Comparison of ENCODE assay signal across 8 mouse cellular contexts in the genomic region with DNA sequence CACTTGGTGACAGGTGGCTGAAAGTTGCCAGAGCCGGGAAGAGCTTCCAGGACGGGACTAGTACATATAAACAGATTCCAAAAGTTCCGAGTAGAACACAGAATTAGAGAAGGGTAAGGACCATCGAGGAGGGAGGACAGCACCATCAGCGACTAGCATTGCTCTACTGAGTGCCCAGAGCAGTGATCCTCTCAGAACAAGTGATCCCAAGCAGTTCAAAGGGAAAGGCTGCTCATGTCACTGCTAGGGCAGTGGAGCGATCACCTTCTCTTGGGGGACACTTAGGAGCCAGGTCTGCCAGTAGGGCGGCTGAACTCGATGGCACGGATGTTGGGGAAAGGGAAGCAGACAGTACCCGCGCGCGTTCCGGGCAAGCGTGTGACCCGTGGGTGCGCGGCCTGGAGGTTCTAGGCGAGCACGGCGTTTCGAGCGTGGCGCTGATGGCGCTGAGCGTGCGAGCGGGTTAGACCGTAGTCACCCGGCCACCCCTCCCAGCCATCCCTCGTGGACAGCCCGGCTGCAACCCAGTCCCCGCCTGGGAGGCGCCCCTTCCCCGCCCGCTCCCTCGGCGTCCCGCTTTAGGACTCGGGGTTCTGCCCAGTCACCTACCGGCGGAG. TPM values are rescaled to one million over a fixed set of nuclear protein-coding genes. Genes with fewer than 3 reads are reported as not detected.
DNase-seq lines count a peak whose midpoint lies in the region; ATAC-seq and TF ChIP-seq lines count a peak whose summit lies in the region.

No protein-coding gene starts in this region.

- in situ Hi-C loops in ES-E14 (cut with MboI; ENCODE audit: low sequenced_read_pairs in 2 of 2, unreplicated experiment in 2 of 2) = no loop called here

- no peaks in the 10 kb centered on the region for H3K9me3 ChIP-seq in heart, embryonic 11.5 days (replicated peaks; ENCODE audit: control insufficient read depth, low read length)
- no peaks in the 10 kb centered on the region for H3K9me3 ChIP-seq in ES-E14 (ENCODE audit: control insufficient read depth, insufficient read depth, low read depth, low read length)
- no peaks in the 10 kb centered on the region for H3K9me3 ChIP-seq in heart, postnatal 0 days (replicated peaks; ENCODE audit: control insufficient read depth, low read length)

- H3K27ac ChIP-seq in heart, embryonic 11.5 days (ENCODE audit: low read depth, low read length) = peak overlapping the region; percentile 70
- H3K27ac ChIP-seq in ES-E14 (ENCODE audit: insufficient read depth, low read depth, low read length, poor library complexity, severe bottlenecking) = no peak overlapping the region
- H3K27ac ChIP-seq in heart, postnatal 0 days (ENCODE audit: low read depth) = peak overlapping the region; percentile 81

- H3K9ac ChIP-seq in heart, embryonic 11.5 days (ENCODE audit: low read depth, low read length) = peak overlapping the region; percentile 77
- peak overlapping the region; percentile 67 for H3K9ac ChIP-seq in ES-E14 (ENCODE audit: insufficient read depth, low read depth, low read length, poor library complexity, severe bottlenecking)
- peak overlapping the region; percentile 68 for H3K9ac ChIP-seq in heart, postnatal 0 days (replicated peaks; ENCODE audit: low read depth, low read length)

- DNase-seq in heart, postnatal 25 days (ENCODE audit: low spot score) = no peak
- DNase-seq in ES-E14 (ENCODE audit: low read depth, low spot score) = no peak
- peak; percentile 29 for DNase-seq in heart, postnatal 0 days (ENCODE audit: low spot score)
- no peak for DNase-seq in layer of hippocampus, postnatal 25 days (ENCODE audit: extremely low spot score in 1 of 2, low spot score in 1 of 2)
- no peak for DNase-seq in right cerebral cortex, postnatal 36 days (ENCODE audit: low spot score in 2 of 2)
- no peak for DNase-seq in gastrocnemius, postnatal 4 days (ENCODE audit: low spot score in 2 of 2)

- intact Hi-C loops in heart, postnatal 25 days (cut with DNase I) = loop anchor here (5.0 kb wide), 3 partner anchors 35 to 240 kb away; partner anchors contain the start of genes Dcakd and Nmt1

- H3K4me1 ChIP-seq in heart, embryonic 11.5 days (ENCODE audit: control insufficient read depth, insufficient read depth, low read length) = peaks cover 19% of the 10 kb centered on the region
- H3K4me1 ChIP-seq in ES-E14 (ENCODE audit: control insufficient read depth in 2 of 2, insufficient read depth in 2 of 2, low read length in 2 of 2, poor library complexity in 1 of 2) = no peaks in the 10 kb centered on the region; a peak in 2 of 4 replicates
- peaks cover 32% of the 10 kb centered on the region for H3K4me1 ChIP-seq in heart, postnatal 0 days (ENCODE audit: control insufficient read depth, insufficient read depth)

- no peaks in the 10 kb centered on the region for H3K27me3 ChIP-seq in heart, embryonic 11.5 days (ENCODE audit: control insufficient read depth, insufficient read depth, low read length)
- H3K27me3 ChIP-seq in heart, postnatal 0 days (ENCODE audit: control insufficient read depth, insufficient read depth, low read length) = no peaks in the 10 kb centered on the region

- H3K36me3 ChIP-seq in heart, embryonic 11.5 days (ENCODE audit: control insufficient read depth, insufficient read depth, low read length) = no peaks in the 10 kb centered on the region
- no peaks in the 10 kb centered on the region for H3K36me3 ChIP-seq in ES-E14 (ENCODE audit: control insufficient read depth, insufficient read depth, low read length, poor library complexity, severe bottlenecking)
- H3K36me3 ChIP-seq in heart, postnatal 0 days (replicated peaks; ENCODE audit: control insufficient read depth, insufficient read depth, low read length) = no peaks in the 10 kb centered on the region

- H3K4me2 ChIP-seq in heart, embryonic 11.5 days = peak overlapping the region; percentile 87
- H3K4me2 ChIP-seq in heart, postnatal 0 days (ENCODE audit: low read depth, low read length) = peak overlapping the region; percentile 88

- under 1% methylated on average over 42 of the region's 42 CpGs for whole genome bisulfite sequencing in heart, embryonic 11.5 days (ENCODE audit: insufficient replicate concordance)
- WGBS in heart, postnatal 0 days = under 1% methylated on average over 30 of the region's 42 CpGs

- TF ChIP-seq EP300 in heart, postnatal 0 days (IDR thresholded peaks at IDR 0.05; ENCODE audit: low read depth) = no peak

- ATAC-seq in heart, embryonic 11.5 days (replicated peaks; ENCODE audit: insufficient number of reproducible peaks, low FRiP score, low TSS enrichment) = 0 out of 2 replicates have a peak, but pooled peaks have one; percentile 0
- peak; percentile 53 for ATAC-seq in heart, postnatal 0 days (ENCODE audit: insufficient read depth, low read depth)
- peak; percentile 2 for ATAC-seq in megakaryocyte progenitor cell, adult 5-6 weeks (replicated peaks; ENCODE audit: poor library complexity)

- no peak for TF ChIP-seq CTCF in heart, postnatal 0 days (IDR thresholded peaks at IDR 0.05; ENCODE audit: low read depth)

- H3K4me3 ChIP-seq in heart, embryonic 11.5 days (ENCODE audit: low read depth, low read length) = peak overlapping the region; percentile 65
- peak overlapping the region; percentile 77 to 80 for H3K4me3 ChIP-seq in ES-E14 (ENCODE audit: insufficient read depth in 1 of 2, low read depth in 1 of 2, low read length in 2 of 2, poor library complexity in 1 of 2, severe bottlenecking in 1 of 2)
- H3K4me3 ChIP-seq in heart, postnatal 0 days (ENCODE audit: low read depth, low read length) = peak overlapping the region; percentile 62

TF ChIP-seq in ES-E14, 5 proteins besides CTCF, POLR2A, EP300 and RAD21:
- no peak for TF ChIP-seq HCFC1 (IDR thresholded peaks at IDR 0.05; ENCODE audit: borderline replicate concordance, insufficient read depth, low read length)
- TF ChIP-seq CHD2 (IDR thresholded peaks at IDR 0.05; ENCODE audit: low read depth, low read length) = no peak
- TF ChIP-seq MAFK (IDR thresholded peaks at IDR 0.05; ENCODE audit: insufficient read depth, low read depth, low read length) = no peak
- TF ChIP-seq ZNF384 (IDR thresholded peaks at IDR 0.05; ENCODE audit: low read depth, low read length) = no peak
- no peak for TF ChIP-seq ZC3H11A (IDR thresholded peaks at IDR 0.05; ENCODE audit: borderline replicate concordance, low read depth, low read length)

RNA-seq across cellular contexts. Expression of gene Map3k14, which starts 0.4 kb away (rescaled TPM):
- 1.4 and 1.7 TPM in 2 replicates for polyA plus RNA-seq in heart, embryonic 11.5 days (2014; fragmentation: Nextera tagmentation; extraction: Ambion mirVana)
- total RNA-seq in heart, postnatal 25 days (2021) = 1 to 10 TPM; 2.7 to 2.9 TPM
- total RNA-seq in ES-E14 (2012; rRNA removed) = 4.5 and 5.3 TPM in 2 replicates
- 4.4 and 9.4 TPM in 2 replicates for total RNA-seq in heart, postnatal 0 days (2014; rRNA removed; ENCODE audit: low replicate concordance)
- 1.3 and 1.4 TPM in 2 replicates for polyA plus RNA-seq in heart, postnatal 0 days (2015; fragmentation: Nextera tagmentation; extraction: Ambion mirVana)
- total RNA-seq in megakaryocyte progenitor cell, adult 5-6 weeks (2015) = 4.5 and 4.8 TPM in 2 replicates
- total RNA-seq in megakaryocyte progenitor cell, adult 5-6 weeks (2017) = 3.9 and 4.5 TPM in 2 replicates
- total RNA-seq in layer of hippocampus, postnatal 25 days (2021) = 1 to 10 TPM; 3.0 to 3.7 TPM
- total RNA-seq in gastrocnemius, postnatal 4 days (2021) = 1 to 10 TPM; 7.7 to 7.8 TPM

RNA-seq across cellular contexts. Expression of gene Spata32, which starts 48.6 kb away (rescaled TPM):
- polyA plus RNA-seq in heart, embryonic 11.5 days (2014; fragmentation: Nextera tagmentation; extraction: Ambion mirVana) = not detected in 2 replicates
- not detected for total RNA-seq in heart, postnatal 25 days (2021)
- total RNA-seq in ES-E14 (2012; rRNA removed) = not detected in 2 replicates
- total RNA-seq in heart, postnatal 0 days (2014; rRNA removed; ENCODE audit: low replicate concordance) = not detected in 2 replicates
- polyA plus RNA-seq in heart, postnatal 0 days (2015; fragmentation: Nextera tagmentation; extraction: Ambion mirVana) = not detected in 2 replicates
- not detected in 2 replicates for total RNA-seq in megakaryocyte progenitor cell, adult 5-6 weeks (2015)
- not detected in 2 replicates for total RNA-seq in megakaryocyte progenitor cell, adult 5-6 weeks (2017)
- total RNA-seq in layer of hippocampus, postnatal 25 days (2021) = 1 to 10 TPM in 1 of 2 experiments, under 1 TPM in 1; 0.81 to 1.7 TPM
- not detected for total RNA-seq in gastrocnemius, postnatal 4 days (2021)

RNA-seq across cellular contexts. Expression of gene 1700023F06Rik, which starts 58.5 kb away (rescaled TPM):
- polyA plus RNA-seq in heart, embryonic 11.5 days (2014; fragmentation: Nextera tagmentation; extraction: Ambion mirVana) = not detected in 2 replicates
- total RNA-seq in heart, postnatal 25 days (2021) = not detected
- total RNA-seq in ES-E14 (2012; rRNA removed) = 0.26 TPM in 1 of 2 replicates, not detected in the other
- total RNA-seq in heart, postnatal 0 days (2014; rRNA removed; ENCODE audit: low replicate concordance) = not detected in 2 replicates
- 0.10 TPM in 1 of 2 replicates, not detected in the other for polyA plus RNA-seq in heart, postnatal 0 days (2015; fragmentation: Nextera tagmentation; extraction: Ambion mirVana)
- total RNA-seq in megakaryocyte progenitor cell, adult 5-6 weeks (2015) = 0.32 TPM in 1 of 2 replicates, not detected in the other
- total RNA-seq in megakaryocyte progenitor cell, adult 5-6 weeks (2017) = not detected in 2 replicates
- total RNA-seq in layer of hippocampus, postnatal 25 days (2021) = 1 to 10 TPM; 1.1 to 1.5 TPM
- not detected for total RNA-seq in gastrocnemius, postnatal 4 days (2021)

Comparison
In these comparisons a context has a peak if more than half of its experiments do, and no peak if none do; other contexts are left out.
1. ATAC-seq: peak in every context shown above with its lines; median percentile 53 in heart, postnatal 0 days; 2 in megakaryocyte progenitor cell, adult 5-6 weeks; 0 in heart, embryonic 11.5 days.